ENCODE assay signal across 17 mouse cellular contexts in genomic region chr4:120071842-120072507, GRCm38 (mm10). TPM values are rescaled to one million over a fixed set of nuclear protein-coding genes. Genes with fewer than 3 reads are reported as not detected.
DNase-seq lines count a peak whose midpoint lies in the region; ATAC-seq lines count a peak whose summit lies in the region.
"Had no signal": no experiment of that assay in that cellular context is flagged by ENCODE, and none has a peak within 500 bp of the region (broad histone marks: within the 10 kb centered on the region; RNA-seq: fewer than 3 reads in every experiment).

No protein-coding gene starts in this region.

- no peak overlapping the region for H3K27ac ChIP-seq in heart, embryonic 12.5 days (ENCODE audit: poor library complexity, severe bottlenecking)

- H3K4me2 ChIP-seq in heart, embryonic 12.5 days = no peak overlapping the region

- WGBS in heart, embryonic 12.5 days = 71% methylated on average over 15 of the region's 15 CpGs

- H3K27me3 ChIP-seq in heart, embryonic 12.5 days (replicated peaks) = peaks cover 11% of the 10 kb centered on the region; the same call in 1 of the 2 replicates
- H3K27me3 ChIP-seq: Patski had no signal

- H3K9ac ChIP-seq in heart, embryonic 12.5 days = no peak overlapping the region

- no peaks in the 10 kb centered on the region for H3K36me3 ChIP-seq in heart, embryonic 12.5 days

- no peak for ATAC-seq in heart, embryonic 12.5 days (ENCODE audit: insufficient number of reproducible peaks, low FRiP score)
- ATAC-seq: Patski had no signal

- no peaks in the 10 kb centered on the region for H3K9me3 ChIP-seq in heart, embryonic 12.5 days (replicated peaks)

- DNase-seq in cerebellum, adult 9-11 months = peak; percentile 39
- no peak for DNase-seq in cerebellum, adult 11 months
- peak; percentile 57 for DNase-seq in 3134 (ENCODE audit: extremely low read depth, insufficient read length, low spot score)
- peak; percentile 36 for DNase-seq in gastrocnemius, postnatal 10 days
- peak; percentile 74 for DNase-seq in lung, postnatal 10 days
- DNase-seq in kidney, postnatal 4 days = no peak
- no peak for DNase-seq in left cerebral cortex, adult 18-20 months (ENCODE audit: low spot score in 2 of 2)
- DNase-seq: layer of hippocampus, adult 9-11 months; liver had no signal

- H3K4me3 ChIP-seq in heart, embryonic 12.5 days = no peak overlapping the region

- peaks cover 24% of the 10 kb centered on the region for H3K4me1 ChIP-seq in heart, embryonic 12.5 days (replicated peaks)

RNA-seq across cellular contexts. Expression of gene AL607142.1, which starts 7.2 kb away (rescaled TPM):
- not detected for total RNA-seq in gastrocnemius, postnatal 10 days (2021)
- not detected in 2 replicates for polyA plus RNA-seq in heart, embryonic 12.5 days (2016; fragmentation: Nextera tagmentation; extraction: Ambion mirVana)
- total RNA-seq in left cerebral cortex, adult 18-20 months (2021) = not detected
- total RNA-seq: common myeloid progenitor, adult 5-6 weeks; gastrocnemius, adult 8-10 months; megakaryocyte-erythroid progenitor cell, adult 5-6 weeks had no signal
- polyA plus RNA-seq: heart, postnatal 0 days; intestine, embryonic 14.5 days; neural tube, embryonic 11.5 days; Patski had no signal

Comparison
In these comparisons a context has a peak if more than half of its experiments do, and no peak if none do; other contexts are left out.
1. DNase-seq: peak in cerebellum, adult 9-11 months (single experiment), 3134 (single experiment), gastrocnemius, postnatal 10 days (single experiment) and lung, postnatal 10 days (single experiment); none in cerebellum, adult 11 months (single experiment), kidney, postnatal 4 days (0 of 2) and left cerebral cortex, adult 18-20 months (0 of 2).